Mouse (Mus musculus) skeletal muscle tissue, postnatal 0 days (tissue): ENCODE measurements around the gene 2310057J18Rik. TPM values are rescaled to one million over a fixed set of nuclear protein-coding genes. Genes with fewer than 3 reads are reported as not detected.

Experiments used
- polyA plus RNA-seq: library from polyadenylated mRNA; unstranded; fragments of >200 nt; fragmentation: Nextera tagmentation; extraction: Ambion mirVana; gene quantifications from 2 replicates; pipeline ENCODE4 v1.2.1, GENCODE M21; 2015

Gene 2310057J18Rik
- polyA plus RNA-seq = not detected in 2 replicates

DNA sequence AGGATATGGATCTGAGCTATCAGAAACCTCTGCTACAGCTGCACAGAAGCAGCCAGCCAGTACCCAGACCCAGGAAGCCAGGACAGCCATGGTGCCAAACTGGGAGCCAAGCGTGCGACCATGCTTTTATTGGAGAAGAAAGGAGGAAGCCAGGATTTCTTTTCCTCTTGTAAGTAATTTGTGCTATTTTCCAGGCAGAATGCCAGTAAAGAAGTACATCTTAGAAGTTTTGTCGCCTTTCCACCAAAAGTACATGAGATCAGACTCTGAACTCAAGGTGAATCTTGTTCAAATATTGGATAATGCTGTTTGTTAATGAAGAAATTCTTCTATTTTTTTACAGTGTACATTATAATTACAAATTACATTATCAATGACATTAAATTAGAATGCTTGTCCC lies at the start of gene 2310057J18Rik:
Gene 2310057J18Rik (minus strand): TSS at position 101 of the 400 bp plus-strand sequence.

Other genes with a start within 250 kb of the 2310057J18Rik start
- 0.35 and 0.72 TPM in 2 replicates for gene Soga3, start 157.5 kb upstream of the 2310057J18Rik start, polyA plus RNA-seq
- gene Gm49353, start 212.7 kb upstream of the 2310057J18Rik start, polyA plus RNA-seq = 0.31 TPM in 1 of 2 replicates, not detected in the other
- gene 9330159F19Rik, start 225.3 kb upstream of the 2310057J18Rik start, polyA plus RNA-seq = 1.3 and 1.5 TPM in 2 replicates